Mouse (Mus musculus): ENCODE results near the gene Disp1. TPM values are rescaled to one million over a fixed set of nuclear protein-coding genes. Genes with fewer than 3 reads are reported as not detected.

The Disp1 gene
- polyA plus RNA-seq, 1 experiment from 2014 or later, result 10.4 TPM

GRCm38 (mm10) chr1:183055608-183056288 lies 165.6 kb downstream of the Disp1 start:
- Histone ChIP-seq H3K27me3 (ENCODE audit: control insufficient read depth, insufficient read depth, low read length) (no peaks in the 10 kb centered on the region), H3K9ac (ENCODE audit: low read length) (no peak overlapping the region), H3K4me1 (ENCODE audit: control insufficient read depth, insufficient read depth, low read length) (peaks cover 7% of the 10 kb centered on the region; the same call in 1 of the 2 replicates), H3K9me3 (replicated peaks; ENCODE audit: control insufficient read depth, low read length) (no peaks in the 10 kb centered on the region), H3K4me2 (ENCODE audit: low read depth, low read length) (no peak overlapping the region), H3K4me3 (replicated peaks; ENCODE audit: low read length) (no peak overlapping the region), H3K36me3 (ENCODE audit: control insufficient read depth, insufficient read depth, low read length) (no peaks in the 10 kb centered on the region), H3K27ac (ENCODE audit: low read length) (no peak overlapping the region)
- WGBS, result 62% methylated on average over 2 of the region's 2 CpGs
- ATAC-seq (ENCODE audit: insufficient read depth, low FRiP score), result 0 out of 2 replicates have a peak, but pooled peaks have one; percentile 15

- peaks cover 7% of the 10 kb centered on the region; the same call in 1 of the 2 replicates for H3K4me1 ChIP-seq (ENCODE audit: control insufficient read depth, insufficient read depth, low read length)
- WGBS, result 56% methylated on average over 7 of the region's 7 CpGs
- H3K4me3 ChIP-seq (replicated peaks; ENCODE audit: low read length), result no peak overlapping the region
- no peak overlapping the region for H3K27ac ChIP-seq (ENCODE audit: low read length)
- no peaks in the 10 kb centered on the region for H3K9me3 ChIP-seq (replicated peaks; ENCODE audit: control insufficient read depth, low read length)
- no peaks in the 10 kb centered on the region for H3K36me3 ChIP-seq (ENCODE audit: control insufficient read depth, insufficient read depth, low read length)
- no peak overlapping the region for H3K4me2 ChIP-seq (ENCODE audit: low read depth, low read length)
- H3K27me3 ChIP-seq (ENCODE audit: control insufficient read depth, insufficient read depth, low read length), result no peaks in the 10 kb centered on the region
- ATAC-seq (ENCODE audit: insufficient read depth, low FRiP score), result 0 out of 2 replicates have a peak, but pooled peaks have one; percentile 45
- H3K9ac ChIP-seq (ENCODE audit: low read length), result no peak overlapping the region
These were observed 168.7 kb downstream of the Disp1 start for GRCm38 (mm10) chr1:183052663-183053062.

- Histone ChIP-seq H3K4me1 (ENCODE audit: control insufficient read depth, insufficient read depth, low read length) (peaks cover 7% of the 10 kb centered on the region), H3K27me3 (ENCODE audit: control insufficient read depth, insufficient read depth, low read length) (no peaks in the 10 kb centered on the region), H3K27ac (ENCODE audit: low read length) (no peak overlapping the region), H3K9me3 (replicated peaks; ENCODE audit: control insufficient read depth, low read length) (no peaks in the 10 kb centered on the region), H3K4me3 (replicated peaks; ENCODE audit: low read length) (no peak overlapping the region), H3K4me2 (ENCODE audit: low read depth, low read length) (no peak overlapping the region), H3K9ac (ENCODE audit: low read length) (no peak overlapping the region), H3K36me3 (ENCODE audit: control insufficient read depth, insufficient read depth, low read length) (no peaks in the 10 kb centered on the region)
- ATAC-seq (ENCODE audit: insufficient read depth, low FRiP score), result no peak
- WGBS, result 72% methylated on average over 6 of the region's 6 CpGs
These were observed 172.0 kb downstream of the Disp1 start for GRCm38 (mm10) chr1:183049295-183049694.

GRCm38 (mm10) chr1:183047913-183048523 lies 173.3 kb downstream of the Disp1 start:
- Histone ChIP-seq H3K27ac (ENCODE audit: low read length) (no peak overlapping the region), H3K4me1 (ENCODE audit: control insufficient read depth, insufficient read depth, low read length) (peaks cover 12% of the 10 kb centered on the region), H3K4me2 (ENCODE audit: low read depth, low read length) (no peak overlapping the region), H3K9me3 (replicated peaks; ENCODE audit: control insufficient read depth, low read length) (no peaks in the 10 kb centered on the region), H3K4me3 (replicated peaks; ENCODE audit: low read length) (no peak overlapping the region), H3K27me3 (ENCODE audit: control insufficient read depth, insufficient read depth, low read length) (no peaks in the 10 kb centered on the region), H3K36me3 (ENCODE audit: control insufficient read depth, insufficient read depth, low read length) (no peaks in the 10 kb centered on the region), H3K9ac (ENCODE audit: low read length) (no peak overlapping the region)
- WGBS, result 51% methylated on average over 5 of the region's 5 CpGs
- ATAC-seq (ENCODE audit: insufficient read depth, low FRiP score), result no peak

- H3K4me2 ChIP-seq (ENCODE audit: low read depth, low read length), result no peak overlapping the region
- no peak overlapping the region for H3K27ac ChIP-seq (ENCODE audit: low read length)
- peaks cover 12% of the 10 kb centered on the region for H3K4me1 ChIP-seq (ENCODE audit: control insufficient read depth, insufficient read depth, low read length)
- WGBS, result 31% methylated on average over 7 of the region's 7 CpGs
- no peak overlapping the region for H3K4me3 ChIP-seq (replicated peaks; ENCODE audit: low read length)
- no peaks in the 10 kb centered on the region for H3K36me3 ChIP-seq (ENCODE audit: control insufficient read depth, insufficient read depth, low read length)
- 0 out of 2 replicates have a peak, but pooled peaks cover under 1% of the 10 kb centered on the region for H3K9me3 ChIP-seq (replicated peaks; ENCODE audit: control insufficient read depth, low read length)
- H3K27me3 ChIP-seq (ENCODE audit: control insufficient read depth, insufficient read depth, low read length), result no peaks in the 10 kb centered on the region
- H3K9ac ChIP-seq (ENCODE audit: low read length), result peak overlapping the region; percentile 29; the same call in 1 of the 2 replicates
- peak; percentile 35; the same call in 1 of the 2 replicates for ATAC-seq (ENCODE audit: insufficient read depth, low FRiP score)
These were observed 174.0 kb downstream of the Disp1 start for GRCm38 (mm10) chr1:183047191-183047912.

GRCm38 (mm10) chr1:183046081-183046480 lies 175.2 kb downstream of the Disp1 start:
- Histone ChIP-seq H3K9me3 (replicated peaks; ENCODE audit: control insufficient read depth, low read length) (peaks cover 5% of the 10 kb centered on the region; the same call in 1 of the 2 replicates), H3K36me3 (ENCODE audit: control insufficient read depth, insufficient read depth, low read length) (no peaks in the 10 kb centered on the region), H3K27ac (ENCODE audit: low read length) (no peak overlapping the region), H3K4me2 (ENCODE audit: low read depth, low read length) (no peak overlapping the region), H3K4me3 (replicated peaks; ENCODE audit: low read length) (no peak overlapping the region), H3K4me1 (ENCODE audit: control insufficient read depth, insufficient read depth, low read length) (peaks cover 12% of the 10 kb centered on the region), H3K27me3 (ENCODE audit: control insufficient read depth, insufficient read depth, low read length) (no peaks in the 10 kb centered on the region), H3K9ac (ENCODE audit: low read length) (no peak overlapping the region)
- WGBS, result 64% methylated on average over 12 of the region's 12 CpGs
- ATAC-seq (ENCODE audit: insufficient read depth, low FRiP score), result no peak

GRCm38 (mm10) chr1:183043161-183043812 lies 178.0 kb downstream of the Disp1 start:
- Histone ChIP-seq H3K9ac (ENCODE audit: low read length) (no peak overlapping the region), H3K36me3 (ENCODE audit: control insufficient read depth, insufficient read depth, low read length) (no peaks in the 10 kb centered on the region), H3K27me3 (ENCODE audit: control insufficient read depth, insufficient read depth, low read length) (no peaks in the 10 kb centered on the region), H3K27ac (ENCODE audit: low read length) (no peak overlapping the region), H3K9me3 (replicated peaks; ENCODE audit: control insufficient read depth, low read length) (peaks cover 5% of the 10 kb centered on the region; the same call in 1 of the 2 replicates), H3K4me2 (ENCODE audit: low read depth, low read length) (no peak overlapping the region), H3K4me3 (replicated peaks; ENCODE audit: low read length) (no peak overlapping the region), H3K4me1 (ENCODE audit: control insufficient read depth, insufficient read depth, low read length) (peaks cover 16% of the 10 kb centered on the region)
- WGBS, result 73% methylated on average over 13 of the region's 13 CpGs
- ATAC-seq (ENCODE audit: insufficient read depth, low FRiP score), result no peak

GRCm38 (mm10) chr1:183041703-183042102 lies 179.6 kb downstream of the Disp1 start:
- Histone ChIP-seq H3K36me3 (ENCODE audit: control insufficient read depth, insufficient read depth, low read length) (no peaks in the 10 kb centered on the region), H3K4me2 (ENCODE audit: low read depth, low read length) (no peak overlapping the region), H3K27ac (ENCODE audit: low read length) (no peak overlapping the region), H3K27me3 (ENCODE audit: control insufficient read depth, insufficient read depth, low read length) (no peaks in the 10 kb centered on the region), H3K9me3 (replicated peaks; ENCODE audit: control insufficient read depth, low read length) (peaks cover 5% of the 10 kb centered on the region; the same call in 1 of the 2 replicates), H3K9ac (ENCODE audit: low read length) (no peak overlapping the region), H3K4me1 (ENCODE audit: control insufficient read depth, insufficient read depth, low read length) (peaks cover 9% of the 10 kb centered on the region), H3K4me3 (replicated peaks; ENCODE audit: low read length) (no peak overlapping the region)
- no peak; the same call in 1 of the 2 replicates for ATAC-seq (ENCODE audit: insufficient read depth, low FRiP score)
- WGBS, result 70% methylated on average over 6 of the region's 7 CpGs

Data from stomach, embryonic 16.5 days (tissue).